Mouse (Mus musculus): Measurements from ENCODE around the gene Vmn2r6. TPM values are rescaled to one million over a fixed set of nuclear protein-coding genes. Genes with fewer than 3 reads are reported as not detected.

Gene Vmn2r6
- not detected for total RNA-seq (2023)

GRCm38 (mm10) chr3:64565730-64566129 lies at the start of gene Vmn2r6:
TSS of gene Vmn2r6 (minus strand) at chr3:64565830.

GRCm38 (mm10) chr3:64509742-64510141 lies 55.9 kb downstream of the Vmn2r6 start, which contains the start of gene Vmn2r5:
TSS of gene Vmn2r5 (minus strand) at chr3:64509842.

Other genes starting within 250 kb of the Vmn2r6 start
- not detected for gene Vmn2r4, start 150.5 kb downstream of the Vmn2r6 start, total RNA-seq (2023)
- not detected for gene Vmn2r5, start 56.0 kb downstream of the Vmn2r6 start, total RNA-seq (2023)